Mouse (Mus musculus) embryonic facial prominence, embryonic 12.5 days (tissue): ENCODE measurements around the gene Gpc1. TPM values are rescaled to one million over a fixed set of nuclear protein-coding genes. Genes with fewer than 3 reads are reported as not detected.

Experiments used
- ATAC-seq: fragments of 200-750 bp; cut with Nextera tagmentation; 2 replicates; pipeline ENCODE4 v1.8.0; 2017; ENCODE audit not compliant: insufficient number of reproducible peaks, insufficient read depth, low FRiP score, low TSS enrichment
- H3K27ac ChIP-seq: fragments of 300-500 bp; sonication (generic); 2 replicates; pipeline ENCODE4 v1.5.1; 2016; ENCODE audit warnings: mild to moderate bottlenecking
- H3K27me3 ChIP-seq: fragments of 300-500 bp; sonication (generic); 2 replicates; pipeline ENCODE4 v1.6.1; 2016; ENCODE audit warnings: mild to moderate bottlenecking, moderate library complexity
- H3K36me3 ChIP-seq: fragments of 300-500 bp; sonication (generic); 2 replicates; pipeline ENCODE4 v1.6.1; 2016; ENCODE audit warnings: mild to moderate bottlenecking
- H3K4me1 ChIP-seq: fragments of 300-500 bp; sonication (generic); 2 replicates; pipeline ENCODE4 v1.6.1; 2016
- H3K4me2 ChIP-seq: fragments of 300-500 bp; sonication (generic); replicated peaks from 2 replicates; pipeline ENCODE4 v1.6.1; 2016; ENCODE audit warnings: mild to moderate bottlenecking, moderate library complexity
- H3K4me3 ChIP-seq: fragments of 300-500 bp; sonication (generic); 2 replicates; pipeline ENCODE4 v1.5.1; 2016; ENCODE audit warnings: mild to moderate bottlenecking
- H3K9ac ChIP-seq: fragments of 300-500 bp; sonication (generic); 2 replicates; pipeline ENCODE4 v1.6.1; 2016; ENCODE audit warnings: mild to moderate bottlenecking, moderate library complexity
- H3K9me3 ChIP-seq: fragments of 300-500 bp; sonication (generic); 2 replicates; pipeline ENCODE4 v1.6.1; 2016; ENCODE audit warnings: mild to moderate bottlenecking, moderate library complexity
- WGBS: fragments of 180-500 bp; shearing (Covaris S2); methylation state at CpG from one replicate; pipeline ENCODE4 v1.1.7; 2016; 5-methylcytosine and 5-hydroxymethylcytosine counted together
- polyA plus RNA-seq: library from polyadenylated mRNA; unstranded; fragments of >200 nt; fragmentation: Nextera tagmentation; extraction: Ambion mirVana; gene quantifications from 2 replicates; pipeline ENCODE4 v1.2.1, GENCODE M21; 2016

The Gpc1 gene
- polyA plus RNA-seq, 1 experiment from 2014 or later = 81.4 TPM

GRCm38 (mm10) chr1:92805181-92805580 is 26.3 kb upstream of the Gpc1 start:
- Histone ChIP-seq H3K9me3 (no peaks in the 10 kb centered on the region; the same call in 1 of the 2 replicates), H3K9ac (no peak overlapping the region), H3K27me3 (no peaks in the 10 kb centered on the region), H3K4me1 (no peaks in the 10 kb centered on the region), H3K36me3 (no peaks in the 10 kb centered on the region), H3K4me2 (no peak overlapping the region), H3K4me3 (no peak overlapping the region), H3K27ac (no peak overlapping the region)
- ATAC-seq = no peak
- WGBS = 74% methylated on average over 5 of the region's 5 CpGs

GRCm38 (mm10) chr1:92805836-92806235 is 25.6 kb upstream of the Gpc1 start:
- Histone ChIP-seq H3K27me3 (no peaks in the 10 kb centered on the region), H3K9ac (no peak overlapping the region), H3K4me1 (no peaks in the 10 kb centered on the region), H3K4me2 (no peak overlapping the region), H3K27ac (no peak overlapping the region), H3K9me3 (no peaks in the 10 kb centered on the region; the same call in 1 of the 2 replicates), H3K36me3 (no peaks in the 10 kb centered on the region), H3K4me3 (no peak overlapping the region)
- 72% methylated on average over 2 of the region's 2 CpGs for WGBS
- ATAC-seq = no peak

- H3K9ac ChIP-seq = no peak overlapping the region
- no peak overlapping the region for H3K4me3 ChIP-seq
- no peaks in the 10 kb centered on the region for H3K4me1 ChIP-seq
- no peaks in the 10 kb centered on the region for H3K36me3 ChIP-seq
- ATAC-seq = no peak
- H3K27ac ChIP-seq = no peak overlapping the region
- 79% methylated on average over 3 of the region's 3 CpGs for WGBS
- H3K9me3 ChIP-seq = no peaks in the 10 kb centered on the region; the same call in 1 of the 2 replicates
- no peaks in the 10 kb centered on the region for H3K27me3 ChIP-seq
- H3K4me2 ChIP-seq = no peak overlapping the region
Observed at GRCm38 (mm10) chr1:92806720-92807119, 24.7 kb upstream of the Gpc1 start.

GRCm38 (mm10) chr1:92809621-92810020 is 21.8 kb upstream of the Gpc1 start:
- no peaks in the 10 kb centered on the region for H3K27me3 ChIP-seq
- no peak overlapping the region for H3K4me2 ChIP-seq
- H3K4me3 ChIP-seq = no peak overlapping the region
- no peaks in the 10 kb centered on the region for H3K9me3 ChIP-seq
- H3K27ac ChIP-seq = no peak overlapping the region
- no peaks in the 10 kb centered on the region for H3K36me3 ChIP-seq
- H3K4me1 ChIP-seq = peaks cover 4% of the 10 kb centered on the region; the same call in 1 of the 2 replicates
- WGBS = 76% methylated on average over 4 of the region's 4 CpGs
- no peak for ATAC-seq
- no peak overlapping the region for H3K9ac ChIP-seq

GRCm38 (mm10) chr1:92814319-92814718 is 17.1 kb upstream of the Gpc1 start:
- Histone ChIP-seq H3K36me3 (no peaks in the 10 kb centered on the region), H3K4me2 (no peak overlapping the region), H3K9me3 (no peaks in the 10 kb centered on the region), H3K27me3 (no peaks in the 10 kb centered on the region), H3K27ac (no peak overlapping the region), H3K4me1 (peaks cover 15% of the 10 kb centered on the region), H3K9ac (no peak overlapping the region), H3K4me3 (no peak overlapping the region)
- no peak for ATAC-seq
- WGBS = 56% methylated on average over 5 of the region's 5 CpGs

GRCm38 (mm10) chr1:92815100-92815499 is 16.3 kb upstream of the Gpc1 start:
- Histone ChIP-seq H3K27me3 (no peaks in the 10 kb centered on the region), H3K36me3 (no peaks in the 10 kb centered on the region), H3K4me1 (peaks cover 15% of the 10 kb centered on the region), H3K9ac (no peak overlapping the region), H3K4me2 (no peak overlapping the region), H3K27ac (peak overlapping the region; percentile 76), H3K4me3 (no peak overlapping the region), H3K9me3 (no peaks in the 10 kb centered on the region)
- ATAC-seq = no peak
- WGBS = 45% methylated on average over 9 of the region's 9 CpGs

DNA sequence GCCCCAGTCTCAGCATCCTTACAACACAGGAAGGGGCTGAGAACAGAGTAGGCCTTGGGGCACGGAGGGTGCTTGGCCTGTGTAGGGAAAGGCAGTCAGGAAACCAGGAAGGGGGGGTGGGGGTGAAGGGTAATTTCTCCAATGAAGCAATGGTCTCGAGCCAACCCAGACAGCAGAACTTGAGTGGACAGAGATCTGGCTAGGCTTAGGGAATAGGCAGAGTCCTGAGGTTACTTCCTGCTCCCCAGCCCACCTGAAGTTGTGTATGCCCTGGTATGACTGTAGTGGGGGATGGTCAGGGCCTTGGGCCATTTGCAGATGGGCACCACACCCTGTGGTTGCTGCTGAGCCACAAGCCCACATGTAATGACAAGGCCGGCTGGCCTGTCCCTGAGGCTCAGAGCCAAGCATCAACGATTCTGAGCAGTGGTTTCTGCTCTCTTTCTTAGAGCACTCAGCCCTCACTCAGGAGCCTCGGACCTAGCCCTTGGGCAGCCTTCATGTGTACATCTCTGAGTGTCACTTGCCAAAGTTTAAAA is 15.6 kb upstream of the Gpc1 start:
- Histone ChIP-seq H3K27ac (no peak overlapping the region; the same call in 1 of the 2 replicates), H3K4me3 (no peak overlapping the region), H3K9me3 (no peaks in the 10 kb centered on the region), H3K36me3 (no peaks in the 10 kb centered on the region), H3K9ac (no peak overlapping the region), H3K27me3 (no peaks in the 10 kb centered on the region), H3K4me1 (peaks cover 15% of the 10 kb centered on the region), H3K4me2 (no peak overlapping the region)
- WGBS = 61% methylated on average over 5 of the region's 5 CpGs
- ATAC-seq = no peak

- H3K9me3 ChIP-seq = no peaks in the 10 kb centered on the region
- WGBS = 5% methylated on average over 13 of the region's 13 CpGs
- no peak; the same call in 1 of the 2 replicates for ATAC-seq
- H3K4me2 ChIP-seq = peak overlapping the region; percentile 64
- peaks cover 21% of the 10 kb centered on the region for H3K4me1 ChIP-seq
- H3K27me3 ChIP-seq = no peaks in the 10 kb centered on the region
- peak overlapping the region; percentile 94; the same call in 1 of the 2 replicates for H3K27ac ChIP-seq
- peaks cover 10% of the 10 kb centered on the region; the same call in 1 of the 2 replicates for H3K36me3 ChIP-seq
- H3K4me3 ChIP-seq = peak overlapping the region; percentile 95
- peak overlapping the region; percentile 91; the same call in 1 of the 2 replicates for H3K9ac ChIP-seq
Observed at GRCm38 (mm10) chr1:92830626-92831187, 738 bp upstream of the Gpc1 start.

DNA sequence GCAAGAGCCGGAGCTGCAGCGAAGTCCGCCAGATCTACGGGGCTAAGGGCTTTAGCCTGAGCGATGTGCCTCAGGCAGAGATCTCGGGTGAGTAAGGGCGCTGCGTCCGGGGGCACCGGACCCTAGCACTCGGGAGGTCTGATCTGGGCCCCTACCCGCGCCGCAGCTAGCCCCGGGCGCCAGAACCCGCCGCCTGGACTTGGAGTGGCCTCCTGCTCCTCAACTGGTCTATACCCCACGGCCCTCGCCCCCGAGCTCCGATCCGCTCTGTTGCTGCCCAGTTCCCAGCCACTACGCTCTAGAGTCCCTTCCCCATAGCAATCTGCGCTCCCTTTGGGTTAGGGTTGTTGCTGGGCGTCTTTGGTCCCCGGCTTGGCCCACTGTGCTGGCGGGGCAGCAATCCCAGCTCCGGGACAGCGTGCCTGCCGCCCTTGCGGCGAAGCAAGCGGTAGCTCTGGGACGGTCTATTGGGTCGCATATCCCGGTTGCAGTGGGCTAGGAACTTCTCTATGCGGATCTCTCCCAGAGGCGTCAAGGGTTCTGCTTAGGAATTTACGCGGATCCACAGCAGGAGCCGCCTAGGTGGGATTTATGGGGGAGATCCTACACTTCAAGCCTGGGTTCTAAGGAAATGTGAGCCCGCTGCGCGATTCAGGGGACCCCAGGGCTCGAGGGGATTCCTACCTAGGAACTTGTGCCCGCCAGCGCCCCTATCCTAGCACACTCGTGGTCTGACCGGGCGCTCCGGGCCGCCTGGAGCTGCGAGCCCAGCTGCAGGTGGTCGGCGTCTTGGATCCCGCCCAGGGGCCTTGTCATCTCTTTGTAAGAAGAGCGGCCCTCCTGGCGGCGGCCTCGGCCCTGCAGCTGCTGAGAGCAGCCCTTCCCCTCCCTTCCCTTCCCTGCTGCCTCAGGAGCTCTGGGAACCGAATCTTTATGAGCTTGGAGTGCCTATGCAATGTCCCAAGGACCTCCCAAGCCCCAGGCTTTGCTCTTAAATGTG is 866 bp downstream of the Gpc1 start:
- peak overlapping the region; percentile 64 for H3K4me2 ChIP-seq
- peaks cover 21% of the 10 kb centered on the region for H3K4me1 ChIP-seq
- peak overlapping the region; percentile 95 for H3K4me3 ChIP-seq
- ATAC-seq = peak; percentile 18
- H3K9ac ChIP-seq = peak overlapping the region; percentile 91
- H3K36me3 ChIP-seq = peaks cover 19% of the 10 kb centered on the region; the same call in 1 of the 2 replicates
- H3K9me3 ChIP-seq = no peaks in the 10 kb centered on the region
- peak overlapping the region; percentile 94 for H3K27ac ChIP-seq
- 1% methylated on average over 62 of the region's 62 CpGs for WGBS
- no peaks in the 10 kb centered on the region for H3K27me3 ChIP-seq

DNA sequence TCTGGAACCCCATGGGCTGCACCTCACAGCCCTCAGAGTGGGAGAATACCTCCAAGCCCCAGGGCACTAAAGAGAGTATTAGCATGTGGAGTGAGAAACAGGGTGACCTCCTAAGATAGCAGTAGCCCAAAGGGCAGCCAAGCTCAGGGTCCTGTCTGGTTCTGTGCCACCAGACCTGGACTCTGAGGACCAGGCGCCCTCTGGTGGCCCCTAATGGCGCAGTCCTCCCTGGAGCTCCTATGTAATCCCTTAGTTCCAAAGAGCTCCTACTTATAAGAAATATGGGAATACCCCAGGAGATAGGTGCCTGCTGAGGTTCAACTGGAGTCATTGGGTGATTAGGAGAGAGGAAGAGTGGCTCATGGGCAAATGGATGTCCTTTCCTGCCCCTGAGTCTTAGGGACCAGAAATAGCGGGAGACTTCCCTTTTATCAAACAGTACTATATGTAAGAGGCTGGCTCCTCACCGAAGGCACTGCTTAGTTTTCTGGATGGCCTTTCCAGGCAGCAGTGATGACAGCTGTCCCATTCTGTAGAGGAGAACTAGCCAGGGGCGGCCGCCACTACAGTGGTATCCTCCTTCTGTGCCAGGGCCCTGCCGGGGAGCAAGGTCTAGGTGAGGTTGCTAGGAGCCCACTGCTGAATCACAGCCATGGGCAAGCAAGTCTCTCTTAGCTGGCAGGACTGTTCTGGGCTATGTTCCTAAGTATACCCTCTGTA is 2.7 kb downstream of the Gpc1 start:
- 68% methylated on average over 7 of the region's 7 CpGs for WGBS
- Histone ChIP-seq H3K4me3 (no peak overlapping the region), H3K9ac (no peak overlapping the region), H3K4me2 (peak overlapping the region; percentile 64), H3K27ac (no peak overlapping the region), H3K4me1 (peaks cover 27% of the 10 kb centered on the region), H3K9me3 (no peaks in the 10 kb centered on the region), H3K36me3 (peaks cover 23% of the 10 kb centered on the region; the same call in 1 of the 2 replicates), H3K27me3 (no peaks in the 10 kb centered on the region)
- ATAC-seq = no peak
